Mouse (Mus musculus): ENCODE measurements around the gene Akirin2. TPM values are rescaled to one million over a fixed set of nuclear protein-coding genes. Genes with fewer than 3 reads are reported as not detected.

The Akirin2 gene
- 44.3 and 49.7 TPM in 2 replicates for polyA plus RNA-seq (2014; fragmentation: Nextera tagmentation; extraction: Ambion mirVana)

GRCm38 (mm10) chr4:34550748-34551097 lies at the start of gene Akirin2:
TSS of gene Akirin2 (plus strand) at chr4:34550937.
- under 1% methylated on average over 27 of the region's 53 CpGs for WGBS
- Histone ChIP-seq H3K27ac (ENCODE audit: low read depth) (peak within 1 kb of the TSS; percentile 92), H3K27me3 (replicated peaks; ENCODE audit: control insufficient read depth, insufficient read depth, low read length) (no peaks in the 10 kb centered on the region), H3K36me3 (ENCODE audit: control insufficient read depth, insufficient read depth, low read length) (0 out of 2 replicates have a peak, but pooled peaks cover 5% of the 10 kb centered on the region), H3K9ac (ENCODE audit: low read length) (peak within 1 kb of the TSS; percentile 93), H3K4me3 (ENCODE audit: low read depth, low read length) (peak within 1 kb of the TSS; percentile 93), H3K4me1 (replicated peaks; ENCODE audit: control insufficient read depth, insufficient read depth, low read length) (peaks cover 10% of the 10 kb centered on the region), H3K9me3 (ENCODE audit: control insufficient read depth, low read length) (no peaks in the 10 kb centered on the region), H3K4me2 (ENCODE audit: low read length) (peak within 1 kb of the TSS; percentile 73)
- ATAC-seq (replicated peaks; ENCODE audit: low FRiP score, low TSS enrichment, low read depth) (peak; percentile 54), DNase-seq (ENCODE audit: low spot score) (no peak)

GRCm38 (mm10) chr4:34510305-34510704 lies 40.4 kb upstream of the Akirin2 start:
- Histone ChIP-seq H3K27me3 (replicated peaks; ENCODE audit: control insufficient read depth, insufficient read depth, low read length) (no peaks in the 10 kb centered on the region), H3K9ac (ENCODE audit: low read length) (no peak overlapping the region), H3K4me3 (ENCODE audit: low read depth, low read length) (no peak overlapping the region), H3K27ac (ENCODE audit: low read depth) (no peak overlapping the region), H3K4me2 (ENCODE audit: low read length) (no peak overlapping the region), H3K4me1 (replicated peaks; ENCODE audit: control insufficient read depth, insufficient read depth, low read length) (no peaks in the 10 kb centered on the region), H3K36me3 (ENCODE audit: control insufficient read depth, insufficient read depth, low read length) (no peaks in the 10 kb centered on the region), H3K9me3 (ENCODE audit: control insufficient read depth, low read length) (no peaks in the 10 kb centered on the region; the same call in 1 of the 2 replicates)
- WGBS = 79% methylated on average over 3 of the region's 3 CpGs
- ATAC-seq (replicated peaks; ENCODE audit: low FRiP score, low TSS enrichment, low read depth) (no peak), DNase-seq (ENCODE audit: low spot score) (no peak)

GRCm38 (mm10) chr4:34522846-34523245 lies 27.9 kb upstream of the Akirin2 start:
- Histone ChIP-seq H3K27me3 (replicated peaks; ENCODE audit: control insufficient read depth, insufficient read depth, low read length) (no peaks in the 10 kb centered on the region), H3K9ac (ENCODE audit: low read length) (no peak overlapping the region), H3K4me1 (replicated peaks; ENCODE audit: control insufficient read depth, insufficient read depth, low read length) (no peaks in the 10 kb centered on the region), H3K4me2 (ENCODE audit: low read length) (no peak overlapping the region), H3K36me3 (ENCODE audit: control insufficient read depth, insufficient read depth, low read length) (no peaks in the 10 kb centered on the region), H3K4me3 (ENCODE audit: low read depth, low read length) (no peak overlapping the region), H3K9me3 (ENCODE audit: control insufficient read depth, low read length) (no peaks in the 10 kb centered on the region), H3K27ac (ENCODE audit: low read depth) (no peak overlapping the region)
- WGBS = 79% methylated on average over 3 of the region's 3 CpGs
- no peak for ATAC-seq (replicated peaks; ENCODE audit: low FRiP score, low TSS enrichment, low read depth)
- no peak for DNase-seq (ENCODE audit: low spot score)

- 89% methylated on average over 4 of the region's 4 CpGs for WGBS
- DNase-seq (ENCODE audit: low spot score) = no peak
- H3K4me3 ChIP-seq (ENCODE audit: low read depth, low read length) = no peak overlapping the region
- no peaks in the 10 kb centered on the region for H3K9me3 ChIP-seq (ENCODE audit: control insufficient read depth, low read length)
- ATAC-seq (replicated peaks; ENCODE audit: low FRiP score, low TSS enrichment, low read depth) = no peak
- H3K27me3 ChIP-seq (replicated peaks; ENCODE audit: control insufficient read depth, insufficient read depth, low read length) = no peaks in the 10 kb centered on the region
- H3K9ac ChIP-seq (ENCODE audit: low read length) = no peak overlapping the region
- H3K36me3 ChIP-seq (ENCODE audit: control insufficient read depth, insufficient read depth, low read length) = no peaks in the 10 kb centered on the region
- no peak overlapping the region for H3K27ac ChIP-seq (ENCODE audit: low read depth)
- H3K4me1 ChIP-seq (replicated peaks; ENCODE audit: control insufficient read depth, insufficient read depth, low read length) = no peaks in the 10 kb centered on the region
- H3K4me2 ChIP-seq (ENCODE audit: low read length) = no peak overlapping the region
These were observed 27.2 kb upstream of the Akirin2 start for GRCm38 (mm10) chr4:34523586-34523985.

GRCm38 (mm10) chr4:34526771-34527170 lies 24.0 kb upstream of the Akirin2 start:
- Histone ChIP-seq H3K36me3 (ENCODE audit: control insufficient read depth, insufficient read depth, low read length) (no peaks in the 10 kb centered on the region), H3K4me3 (ENCODE audit: low read depth, low read length) (no peak overlapping the region), H3K4me1 (replicated peaks; ENCODE audit: control insufficient read depth, insufficient read depth, low read length) (no peaks in the 10 kb centered on the region), H3K9me3 (ENCODE audit: control insufficient read depth, low read length) (no peaks in the 10 kb centered on the region), H3K9ac (ENCODE audit: low read length) (no peak overlapping the region), H3K27ac (ENCODE audit: low read depth) (no peak overlapping the region), H3K27me3 (replicated peaks; ENCODE audit: control insufficient read depth, insufficient read depth, low read length) (no peaks in the 10 kb centered on the region), H3K4me2 (ENCODE audit: low read length) (no peak overlapping the region)
- WGBS = 75% methylated on average over 3 of the region's 3 CpGs
- ATAC-seq (replicated peaks; ENCODE audit: low FRiP score, low TSS enrichment, low read depth) = no peak
- DNase-seq (ENCODE audit: low spot score) = no peak

GRCm38 (mm10) chr4:34528430-34529100 lies 22.2 kb upstream of the Akirin2 start:
- H3K27me3 ChIP-seq (replicated peaks; ENCODE audit: control insufficient read depth, insufficient read depth, low read length) = no peaks in the 10 kb centered on the region
- WGBS = 86% methylated on average over 1 of the region's 1 CpGs

GRCm38 (mm10) chr4:34529379-34529778 lies 21.4 kb upstream of the Akirin2 start:
- no peak for DNase-seq (ENCODE audit: low spot score)
- no peak overlapping the region for H3K27ac ChIP-seq (ENCODE audit: low read depth)
- no peaks in the 10 kb centered on the region for H3K36me3 ChIP-seq (ENCODE audit: control insufficient read depth, insufficient read depth, low read length)
- no peak for ATAC-seq (replicated peaks; ENCODE audit: low FRiP score, low TSS enrichment, low read depth)
- WGBS = 56% methylated on average over 4 of the region's 4 CpGs
- H3K4me2 ChIP-seq (ENCODE audit: low read length) = no peak overlapping the region
- no peak overlapping the region for H3K4me3 ChIP-seq (ENCODE audit: low read depth, low read length)
- H3K9me3 ChIP-seq (ENCODE audit: control insufficient read depth, low read length) = no peaks in the 10 kb centered on the region
- H3K4me1 ChIP-seq (replicated peaks; ENCODE audit: control insufficient read depth, insufficient read depth, low read length) = no peaks in the 10 kb centered on the region
- no peak overlapping the region for H3K9ac ChIP-seq (ENCODE audit: low read length)
- no peaks in the 10 kb centered on the region for H3K27me3 ChIP-seq (replicated peaks; ENCODE audit: control insufficient read depth, insufficient read depth, low read length)

More at GRCm38 (mm10) chr4:34528430-34529100, 22.2 kb upstream of the Akirin2 start:
- Histone ChIP-seq H3K9ac (ENCODE audit: low read length) (no peak overlapping the region), H3K36me3 (ENCODE audit: control insufficient read depth, insufficient read depth, low read length) (no peaks in the 10 kb centered on the region), H3K4me3 (ENCODE audit: low read depth, low read length) (no peak overlapping the region), H3K27ac (ENCODE audit: low read depth) (no peak overlapping the region), H3K4me1 (replicated peaks; ENCODE audit: control insufficient read depth, insufficient read depth, low read length) (no peaks in the 10 kb centered on the region), H3K4me2 (ENCODE audit: low read length) (no peak overlapping the region), H3K9me3 (ENCODE audit: control insufficient read depth, low read length) (no peaks in the 10 kb centered on the region)
- DNase-seq (ENCODE audit: low spot score) (no peak), ATAC-seq (replicated peaks; ENCODE audit: low FRiP score, low TSS enrichment, low read depth) (no peak)

GRCm38 (mm10) chr4:34529941-34530340 lies 20.8 kb upstream of the Akirin2 start:
- no peak overlapping the region for H3K27ac ChIP-seq (ENCODE audit: low read depth)
- ATAC-seq (replicated peaks; ENCODE audit: low FRiP score, low TSS enrichment, low read depth) = no peak
- no peak overlapping the region for H3K4me3 ChIP-seq (ENCODE audit: low read depth, low read length)
- H3K27me3 ChIP-seq (replicated peaks; ENCODE audit: control insufficient read depth, insufficient read depth, low read length) = no peaks in the 10 kb centered on the region
- no peaks in the 10 kb centered on the region for H3K4me1 ChIP-seq (replicated peaks; ENCODE audit: control insufficient read depth, insufficient read depth, low read length)
- H3K4me2 ChIP-seq (ENCODE audit: low read length) = no peak overlapping the region
- no peaks in the 10 kb centered on the region for H3K9me3 ChIP-seq (ENCODE audit: control insufficient read depth, low read length)
- WGBS = 86% methylated on average over 6 of the region's 6 CpGs
- no peak for DNase-seq (ENCODE audit: low spot score)
- no peaks in the 10 kb centered on the region for H3K36me3 ChIP-seq (ENCODE audit: control insufficient read depth, insufficient read depth, low read length)
- no peak overlapping the region for H3K9ac ChIP-seq (ENCODE audit: low read length)

All from intestine, embryonic 14.5 days (tissue).